Mouse (Mus musculus) CH12.LX (cell line): Measurements from ENCODE around the gene Arhgef28.

Source experiments
- BHLHE40 ChIP-seq: IDR thresholded peaks from 2 replicates; pipeline ENCODE4 v1.6.1; 2011; ENCODE audit warnings: mild to moderate bottlenecking, low read depth, low read length, improper control_type of control experiment
- CTCF ChIP-seq, 2 experiments: IDR thresholded peaks in 1 of 2; conservative IDR thresholded peaks in 1 of 2; 2 replicates each; pipeline ENCODE4 v1.5.1; 2011 to 2012; ENCODE audit warnings: low read depth in 2 of 2, low read length in 2 of 2, improper control_type of control experiment in 1 of 2, inconsistent platforms in 1 of 2, mild to moderate bottlenecking in 1 of 2, moderate library complexity in 1 of 2
- E2F4 ChIP-seq: IDR thresholded peaks from 2 replicates; pipeline ENCODE4 v1.6.1; 2011; ENCODE audit warnings: low read depth, low read length, improper control_type of control experiment; ENCODE audit not compliant: insufficient replicate concordance
- ELF1 ChIP-seq: IDR thresholded peaks from 2 replicates; pipeline ENCODE4 v1.6.1; 2014; ENCODE audit warnings: low read depth, mild to moderate bottlenecking, inconsistent platforms, low read length, improper control_type of control experiment
- EP300 ChIP-seq: IDR thresholded peaks from 2 replicates; pipeline ENCODE4 v1.6.1; 2011; ENCODE audit warnings: low read length, improper control_type of control experiment
- JUND ChIP-seq: conservative IDR thresholded peaks from 2 replicates; pipeline ENCODE4 v1.6.1; 2011; ENCODE audit warnings: low read depth, low read length, improper control_type of control experiment
- MYC ChIP-seq: IDR thresholded peaks from 2 replicates; pipeline ENCODE4 v1.6.1; 2011; ENCODE audit warnings: low read depth, mild to moderate bottlenecking, improper control_type of control experiment, low read length
- NELFE ChIP-seq: IDR thresholded peaks from 2 replicates; pipeline ENCODE4 v1.6.1; 2011; ENCODE audit warnings: low read depth, low read length, improper control_type of control experiment
- POLR2A ChIP-seq: IDR thresholded peaks from 2 replicates; pipeline ENCODE4 v1.6.1; 2011; ENCODE audit warnings: low read depth, mild to moderate bottlenecking, improper control_type of control experiment, low read length
- POLR2AphosphoS2 ChIP-seq: IDR thresholded peaks from 2 replicates; pipeline ENCODE4 v1.6.1; 2011; ENCODE audit warnings: low read depth, low read length, improper control_type of control experiment
- UBTF ChIP-seq: IDR thresholded peaks from 2 replicates; pipeline ENCODE4 v1.6.1; 2012; ENCODE audit warnings: low read depth, mild to moderate bottlenecking, inconsistent platforms, low read length, improper control_type of control experiment, moderate library complexity
- USF1 ChIP-seq: IDR thresholded peaks from 2 replicates; pipeline ENCODE4 v1.6.1; 2014; ENCODE audit warnings: low read depth, mild to moderate bottlenecking, inconsistent platforms, low read length, improper control_type of control experiment
- USF2 ChIP-seq: conservative IDR thresholded peaks from 2 replicates; pipeline ENCODE4 v1.6.1; 2011; ENCODE audit warnings: low read depth, low read length, improper control_type of control experiment

DNA sequence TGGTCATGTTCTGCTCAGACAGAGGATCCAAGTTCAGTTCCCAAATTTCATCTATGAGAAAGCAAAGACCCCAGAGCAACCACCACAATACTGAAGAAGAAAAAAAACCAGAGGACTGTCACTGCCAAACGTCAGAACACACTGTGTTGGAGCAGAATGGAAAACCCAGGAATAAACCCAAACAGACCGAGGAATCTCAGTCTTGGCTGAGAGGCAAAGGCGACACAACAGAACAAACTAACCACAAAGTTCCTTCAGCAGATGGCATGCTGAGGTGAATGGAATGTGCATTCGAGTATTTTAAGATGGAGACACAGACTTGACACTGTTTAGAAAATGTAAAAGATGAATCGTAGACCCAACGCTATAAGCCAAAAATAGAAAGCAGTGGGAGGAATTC, 29.2 kb upstream of the Arhgef28 start:
- TF ChIP-seq BHLHE40 (no peak), UBTF (no peak), ELF1 (no peak), CTCF (conservative IDR thresholded peaks at IDR 0.05 in 1 of 2, IDR thresholded peaks at IDR 0.05 in 1 of 2; ENCODE audit: low read depth in 2 of 2, low read length in 2 of 2) (no peak), POLR2A (no peak), POLR2AphosphoS2 (no peak), EP300 (no peak), NELFE (no peak), JUND (no peak), USF2 (no peak), E2F4 (no peak), USF1 (no peak), MYC (no peak)
